Mouse (Mus musculus) brain, embryonic 14.5 days (tissue): ENCODE measurements around the gene D330045A20Rik.

Experiments used
- CTCF ChIP-seq: fragments of 200-500 bp; IDR thresholded peaks from 2 replicates; pipeline ENCODE4 v1.5.1; 2012; ENCODE audit warnings: inconsistent platforms, mild to moderate bottlenecking, moderate library complexity, borderline replicate concordance; ENCODE audit not compliant: insufficient read depth, insufficient read length; ENCODE audit errors: extremely low read depth
- POLR2A ChIP-seq: fragments of 200-500 bp; IDR thresholded peaks from 2 replicates; pipeline ENCODE4 v1.6.1; 2012; ENCODE audit warnings: mild to moderate bottlenecking, inconsistent platforms, borderline replicate concordance; ENCODE audit not compliant: poor library complexity, insufficient read depth, insufficient read length, severe bottlenecking; ENCODE audit errors: extremely low read depth

- no peak for TF ChIP-seq CTCF
- TF ChIP-seq POLR2A, result no peak
Measured at GRCm38 (mm10) chrX:139456812-139457211, 23.4 kb upstream of the D330045A20Rik start.
